Mouse (Mus musculus): ENCODE results near the gene Mob2. TPM values are rescaled to one million over a fixed set of nuclear protein-coding genes. Genes with fewer than 3 reads are reported as not detected.

Mob2 gene
- 39.0 and 41.2 TPM in 2 replicates for polyA plus RNA-seq (2012; rRNA removed)

GRCm38 (mm10) chr7:142060931-142061565 is at the start of gene Mob2:
Gene Mob2, minus strand, starts transcription at chr7:142061065.

GRCm38 (mm10) chr7:142095183-142095931 is 34.5 kb upstream of the Mob2 start, which contains the start of gene Dusp8:
Gene Dusp8, minus strand, starts transcription at chr7:142095843.

Other genes with a start within 250 kb of the Mob2 start
- 0.01 TPM in 1 of 2 replicates, not detected in the other for gene Muc5b, start 222.0 kb downstream of the Mob2 start, polyA plus RNA-seq (2012; rRNA removed)
- 71.5 and 82.1 TPM in 2 replicates for gene Tollip, start 142.6 kb downstream of the Mob2 start, polyA plus RNA-seq (2012; rRNA removed)
- 128 and 141 TPM in 2 replicates for gene Brsk2, start 111.3 kb downstream of the Mob2 start, polyA plus RNA-seq (2012; rRNA removed)
- 88.4 and 113 TPM in 2 replicates for gene Dusp8, start 34.8 kb upstream of the Mob2 start, polyA plus RNA-seq (2012; rRNA removed)
- not detected in 2 replicates for gene Gm45618, start 59.7 kb upstream of the Mob2 start, polyA plus RNA-seq (2012; rRNA removed)
- not detected in 2 replicates for gene Gm39115, start 75.0 kb upstream of the Mob2 start, polyA plus RNA-seq (2012; rRNA removed)
- gene Gm45337, start 83.5 kb upstream of the Mob2 start, polyA plus RNA-seq (2012; rRNA removed), result not detected in 2 replicates
- gene Gm29735, start 96.0 kb upstream of the Mob2 start, polyA plus RNA-seq (2012; rRNA removed), result not detected in 2 replicates
- gene Gm4553, start 104.7 kb upstream of the Mob2 start, polyA plus RNA-seq (2012; rRNA removed), result not detected in 2 replicates
- not detected in 2 replicates for gene Krtap5-2, start 114.9 kb upstream of the Mob2 start, polyA plus RNA-seq (2012; rRNA removed)
- gene Gm10153, start 129.3 kb upstream of the Mob2 start, polyA plus RNA-seq (2012; rRNA removed), result not detected in 2 replicates
- not detected in 2 replicates for gene Krtap5-3, start 140.3 kb upstream of the Mob2 start, polyA plus RNA-seq (2012; rRNA removed)
- 0.13 TPM in 1 of 2 replicates, not detected in the other for gene Gm7579, start 150.8 kb upstream of the Mob2 start, polyA plus RNA-seq (2012; rRNA removed)
- not detected in 2 replicates for gene Krtap5-5, start 168.9 kb upstream of the Mob2 start, polyA plus RNA-seq (2012; rRNA removed)
- not detected in 2 replicates for gene Gm40460, start 180.0 kb upstream of the Mob2 start, polyA plus RNA-seq (2012; rRNA removed)
- gene Gm2431, start 197.3 kb upstream of the Mob2 start, polyA plus RNA-seq (2012; rRNA removed), result not detected in 2 replicates
- not detected in 2 replicates for gene Gm4559, start 213.3 kb upstream of the Mob2 start, polyA plus RNA-seq (2012; rRNA removed)
- gene Krtap5-1, start 236.1 kb upstream of the Mob2 start, polyA plus RNA-seq (2012; rRNA removed), result not detected in 2 replicates
- not detected in 2 replicates for gene Krtap5-4, start 242.5 kb upstream of the Mob2 start, polyA plus RNA-seq (2012; rRNA removed)

Measured in central nervous system, embryonic 18 days (tissue).